Mouse (Mus musculus) kidney, embryonic 15.5 days (tissue): Measurements from ENCODE around the gene Tmem179b. TPM values are rescaled to one million over a fixed set of nuclear protein-coding genes. Genes with fewer than 3 reads are reported as not detected.
A peak's percentile ranks its signal among the peaks of the same experiment; 100 is the strongest.
"Not testable (repeated sequence)": the region's sequence is repeated elsewhere in the genome, so short reads cannot be mapped to it uniquely, and the experiment has no call there.

Source experiments
- ATAC-seq: fragments of 200-750 bp; cut with Nextera tagmentation; replicated peaks from 2 replicates; pipeline ENCODE4 v1.8.0; 2017; ENCODE audit warnings: moderate TSS enrichment; ENCODE audit not compliant: low FRiP score
- H3K27ac ChIP-seq: fragments of 300-500 bp; sonication (generic); 2 replicates; pipeline ENCODE4 v1.5.1; 2015; ENCODE audit warnings: mild to moderate bottlenecking, inconsistent platforms
- H3K27me3 ChIP-seq: fragments of 300-500 bp; sonication (generic); 2 replicates; pipeline ENCODE4 v1.6.1; 2015; ENCODE audit warnings: inconsistent platforms
- H3K36me3 ChIP-seq: fragments of 300-500 bp; sonication (generic); 2 replicates; pipeline ENCODE4 v1.6.1; 2015; ENCODE audit warnings: inconsistent platforms
- H3K4me1 ChIP-seq: fragments of 300-500 bp; sonication (generic); 2 replicates; pipeline ENCODE4 v1.6.1; 2015; ENCODE audit warnings: inconsistent platforms
- H3K4me2 ChIP-seq: fragments of 300-500 bp; sonication (generic); 2 replicates; pipeline ENCODE4 v1.6.1; 2015; ENCODE audit warnings: moderate library complexity, mild to moderate bottlenecking, inconsistent platforms
- H3K4me3 ChIP-seq: fragments of 300-500 bp; sonication (generic); replicated peaks from 2 replicates; pipeline ENCODE4 v1.5.1; 2015; ENCODE audit warnings: mild to moderate bottlenecking, inconsistent platforms
- H3K9ac ChIP-seq: fragments of 300-500 bp; sonication (generic); 2 replicates; pipeline ENCODE4 v1.6.1; 2015; ENCODE audit warnings: mild to moderate bottlenecking, inconsistent platforms
- H3K9me3 ChIP-seq: fragments of 300-500 bp; sonication (generic); replicated peaks from 2 replicates; pipeline ENCODE4 v1.6.1; 2016; ENCODE audit warnings: inconsistent platforms
- WGBS: fragments of 180-500 bp; shearing (Covaris S2); methylation state at CpG from one replicate; pipeline ENCODE4 v1.1.7; 2015; ENCODE audit warnings: mixed read lengths; 5-methylcytosine and 5-hydroxymethylcytosine counted together
- polyA plus RNA-seq: library from polyadenylated mRNA; unstranded; fragments of >200 nt; fragmentation: Nextera tagmentation; extraction: Ambion mirVana; gene quantifications from 2 replicates; pipeline ENCODE4 v1.2.1, GENCODE M21; 2015

The Tmem179b gene
- polyA plus RNA-seq, 1 experiment from 2014 or later, result 85.6 TPM

- Histone ChIP-seq H3K27me3 (no peaks in the 10 kb centered on the region), H3K4me3 (peak overlapping the region; percentile 86), H3K27ac (peak overlapping the region; percentile 97), H3K9ac (peak overlapping the region; percentile 89), H3K9me3 (no peaks in the 10 kb centered on the region), H3K36me3 (peaks cover 83% of the 10 kb centered on the region), H3K4me1 (peaks cover 23% of the 10 kb centered on the region), H3K4me2 (peak overlapping the region; percentile 87)
- ATAC-seq, result no peak
- WGBS, result 17% methylated on average over 14 of the region's 14 CpGs
Observed at GRCm38 (mm10) chr19:8742176-8742575, 32.1 kb downstream of the Tmem179b start.

GRCm38 (mm10) chr19:8741243-8741869, 32.9 kb downstream of the Tmem179b start, which contains the start of gene Stx5a:
TSS of gene Stx5a (plus strand) at chr19:8741413.
- H3K9me3 ChIP-seq, result no peaks in the 10 kb centered on the region
- peak within 1 kb of the TSS; percentile 87 for H3K4me2 ChIP-seq
- peak; percentile 97 for ATAC-seq
- peaks cover 77% of the 10 kb centered on the region for H3K36me3 ChIP-seq
- peak within 1 kb of the TSS; percentile 86 for H3K4me3 ChIP-seq
- WGBS, result under 1% methylated on average over 36 of the region's 36 CpGs
- H3K4me1 ChIP-seq, result peaks cover 29% of the 10 kb centered on the region
- H3K9ac ChIP-seq, result peak within 1 kb of the TSS; percentile 89
- peak within 1 kb of the TSS; percentile 97 for H3K27ac ChIP-seq
- H3K27me3 ChIP-seq, result no peaks in the 10 kb centered on the region

- Histone ChIP-seq H3K4me2 (peak within 1 kb of the TSS; percentile 87), H3K36me3 (peaks cover 69% of the 10 kb centered on the region), H3K27me3 (no peaks in the 10 kb centered on the region), H3K9ac (peak within 1 kb of the TSS; percentile 89), H3K9me3 (no peaks in the 10 kb centered on the region), H3K4me1 (peaks cover 29% of the 10 kb centered on the region), H3K4me3 (peak within 1 kb of the TSS; percentile 86), H3K27ac (peak within 1 kb of the TSS; percentile 97)
- ATAC-seq, result no peak
- WGBS, result 61% methylated on average over 14 of the region's 14 CpGs
Observed at GRCm38 (mm10) chr19:8740603-8741002, 33.7 kb downstream of the Tmem179b start, which contains the start of gene 1700092M07Rik. TSS of gene 1700092M07Rik (plus strand) at chr19:8740718.

- ATAC-seq, result no peak
- 91% methylated on average over 6 of the region's 6 CpGs for WGBS
- H3K9me3 ChIP-seq, result no peaks in the 10 kb centered on the region
Observed at GRCm38 (mm10) chr19:8739646-8740045, 34.6 kb downstream of the Tmem179b start.

GRCm38 (mm10) chr19:8738911-8739310, 35.4 kb downstream of the Tmem179b start:
- Histone ChIP-seq H3K27ac (no peak overlapping the region), H3K9me3 (no peaks in the 10 kb centered on the region), H3K27me3 (no peaks in the 10 kb centered on the region), H3K4me2 (no peak overlapping the region), H3K4me1 (peaks cover 33% of the 10 kb centered on the region), H3K4me3 (no peak overlapping the region), H3K9ac (no peak overlapping the region), H3K36me3 (peaks cover 52% of the 10 kb centered on the region)
- 93% methylated on average over 7 of the region's 7 CpGs for WGBS
- no peak for ATAC-seq

More at GRCm38 (mm10) chr19:8739646-8740045, 34.6 kb downstream of the Tmem179b start:
- Histone ChIP-seq H3K27ac (no peak overlapping the region), H3K4me2 (no peak overlapping the region), H3K4me1 (peaks cover 33% of the 10 kb centered on the region), H3K9ac (no peak overlapping the region), H3K4me3 (no peak overlapping the region), H3K27me3 (no peaks in the 10 kb centered on the region), H3K36me3 (peaks cover 60% of the 10 kb centered on the region)

GRCm38 (mm10) chr19:8736160-8736467, 38.2 kb downstream of the Tmem179b start:
- no peaks in the 10 kb centered on the region for H3K9me3 ChIP-seq
- peak overlapping the region; percentile 69 for H3K4me2 ChIP-seq
- peak overlapping the region; percentile 77 for H3K4me3 ChIP-seq
- ATAC-seq, result peak; percentile 27; the same call in 1 of the 2 replicates
- H3K27ac ChIP-seq, result peak overlapping the region; percentile 75
- H3K4me1 ChIP-seq, result peaks cover 21% of the 10 kb centered on the region
- H3K36me3 ChIP-seq, result peaks cover 39% of the 10 kb centered on the region
- peak overlapping the region; percentile 63 for H3K9ac ChIP-seq
- H3K27me3 ChIP-seq, result no peaks in the 10 kb centered on the region
- 2% methylated on average over 11 of the region's 11 CpGs for WGBS

- peak within 1 kb of the TSS; percentile 69 for H3K4me2 ChIP-seq
- peaks cover 16% of the 10 kb centered on the region for H3K4me1 ChIP-seq
- H3K9me3 ChIP-seq, result no peaks in the 10 kb centered on the region
- ATAC-seq, result peak; percentile 89
- H3K27me3 ChIP-seq, result no peaks in the 10 kb centered on the region
- H3K9ac ChIP-seq, result peak within 1 kb of the TSS; percentile 63
- WGBS, result 0% methylated on average over 32 of the region's 32 CpGs
- peaks cover 35% of the 10 kb centered on the region for H3K36me3 ChIP-seq
- peak within 1 kb of the TSS; percentile 77 for H3K4me3 ChIP-seq
- H3K27ac ChIP-seq, result peak within 1 kb of the TSS; percentile 75
Observed at GRCm38 (mm10) chr19:8735389-8736159, 38.7 kb downstream of the Tmem179b start, which contains the start of gene Wdr74. TSS of gene Wdr74 (plus strand) at chr19:8735827.

GRCm38 (mm10) chr19:8734334-8734733, 39.9 kb downstream of the Tmem179b start:
- Histone ChIP-seq H3K9ac (no peak overlapping the region), H3K4me2 (no peak overlapping the region), H3K36me3 (peaks cover 23% of the 10 kb centered on the region), H3K4me1 (peaks cover 10% of the 10 kb centered on the region), H3K27me3 (no peaks in the 10 kb centered on the region), H3K9me3 (no peaks in the 10 kb centered on the region), H3K4me3 (no peak overlapping the region), H3K27ac (no peak overlapping the region)
- 84% methylated on average over 3 of the region's 3 CpGs for WGBS
- no peak for ATAC-seq

GRCm38 (mm10) chr19:8728335-8729099, 45.8 kb downstream of the Tmem179b start:
- 43% methylated on average over 3 of the region's 3 CpGs for WGBS

GRCm38 (mm10) chr19:8727495-8728114, 46.7 kb downstream of the Tmem179b start:
- H3K36me3 ChIP-seq, result peaks cover 31% of the 10 kb centered on the region
- H3K27ac ChIP-seq, result 0 out of 2 replicates have a peak overlapping the region, but pooled peaks have one; percentile 13
- H3K4me3 ChIP-seq, result no peak overlapping the region
- 21% methylated on average over 5 of the region's 5 CpGs for WGBS
- no peak overlapping the region for H3K4me2 ChIP-seq
- no peaks in the 10 kb centered on the region for H3K27me3 ChIP-seq
- H3K4me1 ChIP-seq, result peaks cover 23% of the 10 kb centered on the region
- no peak overlapping the region for H3K9ac ChIP-seq
- no peak for ATAC-seq
- H3K9me3 ChIP-seq, result no peaks in the 10 kb centered on the region

More at GRCm38 (mm10) chr19:8728335-8729099, 45.8 kb downstream of the Tmem179b start:
- not testable (repeated sequence) for H3K27me3 ChIP-seq, H3K9ac ChIP-seq, H3K27ac ChIP-seq, ATAC-seq, H3K4me3 ChIP-seq, H3K4me2 ChIP-seq, H3K9me3 ChIP-seq
- Histone ChIP-seq H3K4me1 (peaks cover 23% of the 10 kb centered on the region), H3K36me3 (peaks cover 31% of the 10 kb centered on the region)

- no peaks in the 10 kb centered on the region for H3K9me3 ChIP-seq
- H3K36me3 ChIP-seq, result peaks cover 31% of the 10 kb centered on the region
- H3K9ac ChIP-seq, result no peak overlapping the region
- no peaks in the 10 kb centered on the region for H3K27me3 ChIP-seq
- no peak overlapping the region; the same call in 1 of the 2 replicates for H3K27ac ChIP-seq
- H3K4me1 ChIP-seq, result peaks cover 30% of the 10 kb centered on the region
- H3K4me3 ChIP-seq, result no peak overlapping the region
- no peak for ATAC-seq
- H3K4me2 ChIP-seq, result peak overlapping the region; percentile 70; the same call in 1 of the 2 replicates
- 21% methylated on average over 3 of the region's 3 CpGs for WGBS
Observed at GRCm38 (mm10) chr19:8726609-8727390, 47.5 kb downstream of the Tmem179b start.
